Mouse (Mus musculus): ENCODE measurements around the gene Otop1.

DNA sequence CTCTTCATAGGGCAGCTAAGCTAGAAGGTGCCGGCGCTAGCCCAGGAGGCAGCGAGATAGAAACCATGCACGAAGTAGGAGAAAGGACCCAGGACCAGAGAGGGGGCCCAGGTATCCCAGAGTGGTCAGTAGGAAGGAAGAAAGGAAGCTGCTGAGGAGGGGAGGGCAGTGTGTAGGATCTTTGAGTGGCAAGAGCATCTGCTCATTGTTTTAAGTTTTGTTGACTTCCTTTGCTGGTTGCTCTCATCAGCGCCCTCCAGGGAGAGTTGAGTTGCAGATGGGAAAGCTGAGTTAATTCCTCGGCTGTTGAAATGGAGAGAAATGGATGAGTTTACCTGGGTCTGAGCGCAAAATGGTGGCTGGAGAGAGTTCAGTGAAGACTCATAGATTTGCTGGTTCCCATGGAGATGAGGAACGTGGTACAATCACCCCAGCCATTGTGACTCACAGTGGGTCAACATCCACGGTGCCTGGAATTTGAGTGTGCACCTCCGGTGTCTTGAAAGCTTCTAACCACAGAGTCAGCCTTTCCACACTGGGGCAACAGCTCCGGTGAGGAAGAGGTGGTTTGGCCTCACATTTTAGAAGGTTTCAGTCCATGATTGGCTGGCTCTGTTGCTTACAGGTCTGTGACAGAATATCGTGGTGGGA lies 26.1 kb downstream of the Otop1 start:
- TF ChIP-seq MAFK (IDR thresholded peaks at IDR 0.05; ENCODE audit: insufficient read depth, low read depth, low read length) (no peak), ZC3H11A (IDR thresholded peaks at IDR 0.05; ENCODE audit: borderline replicate concordance, low read depth, low read length) (no peak), HCFC1 (IDR thresholded peaks at IDR 0.05; ENCODE audit: borderline replicate concordance, insufficient read depth, low read length) (no peak), CHD2 (IDR thresholded peaks at IDR 0.05; ENCODE audit: low read depth, low read length) (no peak)
